Mouse (Mus musculus): Measurements from ENCODE around the gene Nup210l.

DNA sequence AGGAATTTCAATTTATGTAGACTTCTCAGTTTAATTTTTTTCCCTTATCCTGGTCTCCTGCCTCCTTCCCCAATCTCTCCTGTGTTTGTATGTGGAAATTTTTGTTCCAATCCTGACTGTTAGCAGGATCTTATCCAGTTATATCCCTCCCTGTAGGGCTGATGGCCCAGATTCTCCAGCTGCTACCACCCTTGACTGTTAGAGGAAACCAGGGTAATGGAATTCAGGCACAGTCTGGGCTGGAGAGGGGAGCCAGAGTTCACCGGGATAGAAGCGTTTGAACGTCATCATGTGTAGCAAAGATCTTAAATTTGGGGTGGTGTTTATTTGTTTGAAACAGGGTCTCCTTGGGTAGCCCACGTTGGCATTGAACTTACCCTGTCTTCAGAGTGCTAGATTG is 19.1 kb upstream of the Nup210l start:
- TF ChIP-seq CTCF (IDR thresholded peaks at IDR 0.05; ENCODE audit: extremely low read depth, insufficient read depth, low read length) = no peak
- no peak for TF ChIP-seq POLR2A (IDR thresholded peaks at IDR 0.05; ENCODE audit: extremely low read depth, insufficient read depth, low read length)

All from cortical plate, adult 2 months (tissue).